Mouse (Mus musculus) embryonic fibroblast, embryonic 13.5 days (primary cell): ENCODE measurements around the gene Pkib.

ENCODE experiments used
- CTCF ChIP-seq: IDR thresholded peaks from 2 replicates; pipeline ENCODE4 v1.5.1; 2011; ENCODE audit warnings: mild to moderate bottlenecking, control low read depth, low read length, moderate library complexity, borderline replicate concordance; ENCODE audit not compliant: insufficient read depth
- POLR2A ChIP-seq: IDR thresholded peaks from 2 replicates; pipeline ENCODE4 v1.6.1; 2011; ENCODE audit warnings: low read depth, mild to moderate bottlenecking, control low read depth, low read length, moderate library complexity

- no peak for TF ChIP-seq CTCF
- TF ChIP-seq POLR2A: no peak
Measured at GRCm38 (mm10) chr10:57784876-57785150, 153.0 kb downstream of the Pkib start, which contains the start of gene Fabp7.
